Mouse (Mus musculus) liver, embryonic 14.5 days (tissue): Measurements from ENCODE around the gene C1ql1.

Experiments used
- CTCF ChIP-seq: IDR thresholded peaks from 2 replicates; pipeline ENCODE4 v1.5.1; 2016; ENCODE audit warnings: antibody characterized with exemption, low read depth, control low read depth
- EP300 ChIP-seq: IDR thresholded peaks from 2 replicates; pipeline ENCODE4 v1.6.1; 2016; ENCODE audit warnings: antibody characterized with exemption, low read depth

DNA sequence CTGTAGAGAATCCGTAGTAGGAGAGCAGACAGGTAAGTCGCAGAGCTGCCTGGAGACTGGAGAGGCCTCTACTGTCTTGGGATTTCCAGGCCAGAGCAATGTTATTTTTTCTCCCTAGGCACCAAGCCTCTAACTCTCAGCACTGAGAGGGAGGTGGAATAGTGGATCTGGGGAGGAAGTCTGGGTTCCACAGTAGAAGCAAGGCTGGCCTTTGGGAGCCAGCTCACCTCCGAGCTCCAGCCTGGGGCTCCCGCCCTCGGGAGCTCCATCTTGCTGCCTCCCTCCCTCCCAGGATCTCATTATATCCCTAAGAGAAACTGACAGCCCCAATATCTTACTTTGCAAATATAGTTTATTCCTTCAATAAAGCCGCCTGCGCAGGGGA, 16.4 kb upstream of the C1ql1 start:
- TF ChIP-seq CTCF = no peak
- TF ChIP-seq EP300 = no peak
